Mouse (Mus musculus) intestine, embryonic 16.5 days (tissue): ENCODE data around the gene Cort. TPM values are rescaled to one million over a fixed set of nuclear protein-coding genes. Genes with fewer than 3 reads are reported as not detected.
A peak's percentile ranks its signal among the peaks of the same experiment; 100 is the strongest.

Experiments used
- ATAC-seq: fragments of 200-750 bp; cut with Nextera tagmentation; 2 replicates; pipeline ENCODE4 v1.8.0; 2017; ENCODE audit warnings: moderate TSS enrichment, moderate library complexity
- H3K27ac ChIP-seq: fragments of 300-500 bp; sonication (generic); 2 replicates; pipeline ENCODE4 v1.5.1; 2014; ENCODE audit warnings: mild to moderate bottlenecking, low read length
- H3K27me3 ChIP-seq: fragments of 300-500 bp; sonication (generic); replicated peaks from 2 replicates; pipeline ENCODE4 v1.6.1; 2014; ENCODE audit warnings: low read length, control low read depth, mixed read lengths; ENCODE audit not compliant: control insufficient read depth, insufficient read depth
- H3K36me3 ChIP-seq: fragments of 300-500 bp; sonication (generic); 2 replicates; pipeline ENCODE4 v1.6.1; 2014; ENCODE audit warnings: low read length, control low read depth; ENCODE audit not compliant: control insufficient read depth, insufficient read depth
- H3K4me1 ChIP-seq: fragments of 300-500 bp; sonication (generic); 2 replicates; pipeline ENCODE4 v1.6.1; 2014; ENCODE audit warnings: low read length, control low read depth, mixed read lengths; ENCODE audit not compliant: control insufficient read depth, insufficient read depth
- H3K4me2 ChIP-seq: fragments of 300-500 bp; sonication (generic); 2 replicates; pipeline ENCODE4 v1.6.1; 2014; ENCODE audit warnings: low read depth, low read length, control low read depth
- H3K4me3 ChIP-seq: fragments of 300-500 bp; sonication (generic); 2 replicates; pipeline ENCODE4 v1.5.1; 2014; ENCODE audit warnings: mild to moderate bottlenecking, low read length
- H3K9ac ChIP-seq: fragments of 300-500 bp; sonication (generic); 2 replicates; pipeline ENCODE4 v1.6.1; 2014; ENCODE audit warnings: low read depth, low read length
- H3K9me3 ChIP-seq: fragments of 300-500 bp; sonication (generic); 2 replicates; pipeline ENCODE4 v1.6.1; 2016; ENCODE audit warnings: low read length, control low read depth; ENCODE audit not compliant: control insufficient read depth
- WGBS: fragments of 180-500 bp; shearing (Covaris S2); extraction: QIAGEN DNeasy Blood & Tissue Kit; methylation state at CpG from one replicate; pipeline ENCODE4 v1.1.7; 2014; 5-methylcytosine and 5-hydroxymethylcytosine counted together
- polyA plus RNA-seq: library from polyadenylated mRNA; unstranded; fragments of >200 nt; fragmentation: Nextera tagmentation; extraction: Ambion mirVana; gene quantifications from 2 replicates; pipeline ENCODE4 v1.2.1, GENCODE M21; 2015

The Cort gene
- polyA plus RNA-seq, 1 experiment from 2014 or later: 0.48 TPM

GRCm38 (mm10) chr4:149136982-149137770 lies 10.6 kb upstream of the Cort start, which contains the start of gene Cenps:
Cenps (minus strand) TSS chr4:149137629.
- Histone ChIP-seq H3K9me3 (no peaks in the 10 kb centered on the region), H3K27ac (peak within 1 kb of the TSS; percentile 83), H3K27me3 (no peaks in the 10 kb centered on the region), H3K4me3 (peak within 1 kb of the TSS; percentile 69), H3K4me2 (peak within 1 kb of the TSS; percentile 88), H3K4me1 (peaks cover 8% of the 10 kb centered on the region), H3K9ac (peak within 1 kb of the TSS; percentile 81), H3K36me3 (no peaks in the 10 kb centered on the region)
- peak; percentile 94 for ATAC-seq
- 2% methylated on average over 68 of the region's 68 CpGs for WGBS

- Histone ChIP-seq H3K4me1 (peaks cover 8% of the 10 kb centered on the region), H3K27me3 (no peaks in the 10 kb centered on the region), H3K4me3 (peak overlapping the region; percentile 69), H3K4me2 (peak overlapping the region; percentile 88), H3K36me3 (peaks cover under 1% of the 10 kb centered on the region; the same call in 1 of the 2 replicates), H3K9ac (peak overlapping the region; percentile 81; the same call in 1 of the 2 replicates), H3K9me3 (no peaks in the 10 kb centered on the region), H3K27ac (no peak overlapping the region)
- no peak for ATAC-seq
- WGBS: 61% methylated on average over 18 of the region's 18 CpGs
Measured at GRCm38 (mm10) chr4:149136116-149136850, 9.7 kb upstream of the Cort start.

GRCm38 (mm10) chr4:149133395-149133794 lies 6.8 kb upstream of the Cort start:
- no peaks in the 10 kb centered on the region for H3K27me3 ChIP-seq
- H3K27ac ChIP-seq: no peak overlapping the region
- peaks cover 7% of the 10 kb centered on the region; the same call in 1 of the 2 replicates for H3K36me3 ChIP-seq
- 81% methylated on average over 5 of the region's 5 CpGs for WGBS
- H3K4me1 ChIP-seq: peaks cover 8% of the 10 kb centered on the region
- no peak overlapping the region for H3K4me2 ChIP-seq
- ATAC-seq: no peak
- H3K9ac ChIP-seq: no peak overlapping the region
- H3K9me3 ChIP-seq: no peaks in the 10 kb centered on the region
- no peak overlapping the region for H3K4me3 ChIP-seq

GRCm38 (mm10) chr4:149131789-149132565 lies 5.4 kb upstream of the Cort start:
- Histone ChIP-seq H3K27ac (no peak overlapping the region), H3K36me3 (peaks cover 7% of the 10 kb centered on the region; the same call in 1 of the 2 replicates), H3K9me3 (no peaks in the 10 kb centered on the region), H3K27me3 (no peaks in the 10 kb centered on the region), H3K4me2 (no peak overlapping the region), H3K9ac (no peak overlapping the region), H3K4me3 (no peak overlapping the region), H3K4me1 (peaks cover 8% of the 10 kb centered on the region)
- 62% methylated on average over 21 of the region's 21 CpGs for WGBS
- no peak for ATAC-seq

- ATAC-seq: no peak
- Histone ChIP-seq H3K4me1 (peaks cover under 1% of the 10 kb centered on the region; the same call in 1 of the 2 replicates), H3K36me3 (peaks cover 7% of the 10 kb centered on the region; the same call in 1 of the 2 replicates), H3K4me2 (no peak overlapping the region), H3K4me3 (no peak overlapping the region), H3K9ac (no peak overlapping the region), H3K27me3 (no peaks in the 10 kb centered on the region), H3K9me3 (no peaks in the 10 kb centered on the region), H3K27ac (no peak overlapping the region)
- 90% methylated on average over 23 of the region's 23 CpGs for WGBS
Measured at GRCm38 (mm10) chr4:149131021-149131752, 4.6 kb upstream of the Cort start.

GRCm38 (mm10) chr4:149128467-149128866 lies 1.9 kb upstream of the Cort start:
- ATAC-seq: no peak
- Histone ChIP-seq H3K27ac (no peak overlapping the region), H3K4me2 (no peak overlapping the region), H3K9ac (no peak overlapping the region), H3K9me3 (no peaks in the 10 kb centered on the region), H3K4me3 (no peak overlapping the region), H3K36me3 (peaks cover 7% of the 10 kb centered on the region; the same call in 1 of the 2 replicates), H3K4me1 (0 out of 2 replicates have a peak, but pooled peaks cover under 1% of the 10 kb centered on the region), H3K27me3 (no peaks in the 10 kb centered on the region)
- WGBS: 73% methylated on average over 18 of the region's 18 CpGs

DNA sequence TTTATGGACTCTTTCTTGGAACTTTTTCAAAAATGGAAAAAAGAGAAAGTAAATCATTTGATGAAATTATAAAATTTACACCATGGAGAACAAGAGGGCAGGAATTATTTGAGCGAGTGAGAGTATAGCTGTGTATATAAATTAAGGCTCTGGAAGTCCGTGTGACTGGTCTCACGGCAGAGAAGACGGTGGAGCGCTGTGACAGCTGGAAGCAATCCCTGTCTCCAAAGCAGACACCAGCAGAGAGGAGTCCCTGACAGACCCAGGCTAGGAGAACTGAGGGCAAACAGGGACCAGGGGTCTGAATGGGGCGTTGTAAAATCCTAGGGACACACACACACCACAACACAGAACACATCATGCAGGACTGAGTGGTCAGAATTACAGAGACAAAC lies 451 bp downstream of the Cort start:
- ATAC-seq: no peak
- no peaks in the 10 kb centered on the region for H3K27me3 ChIP-seq
- no peak overlapping the region for H3K27ac ChIP-seq
- H3K4me3 ChIP-seq: no peak overlapping the region
- no peak overlapping the region for H3K9ac ChIP-seq
- WGBS: 58% methylated on average over 6 of the region's 6 CpGs
- 0 out of 2 replicates have a peak, but pooled peaks cover 4% of the 10 kb centered on the region for H3K4me1 ChIP-seq
- no peaks in the 10 kb centered on the region for H3K9me3 ChIP-seq
- H3K36me3 ChIP-seq: peaks cover 5% of the 10 kb centered on the region; the same call in 1 of the 2 replicates
- no peak overlapping the region for H3K4me2 ChIP-seq

- Histone ChIP-seq H3K36me3 (peaks cover 2% of the 10 kb centered on the region; the same call in 1 of the 2 replicates), H3K4me3 (no peak overlapping the region), H3K27ac (no peak overlapping the region), H3K4me2 (no peak overlapping the region), H3K9me3 (no peaks in the 10 kb centered on the region), H3K4me1 (0 out of 2 replicates have a peak, but pooled peaks cover 4% of the 10 kb centered on the region), H3K9ac (no peak overlapping the region), H3K27me3 (no peaks in the 10 kb centered on the region)
- 63% methylated on average over 11 of the region's 11 CpGs for WGBS
- no peak for ATAC-seq
Measured at GRCm38 (mm10) chr4:149125341-149126114, 1.0 kb downstream of the Cort start.
